Mouse (Mus musculus): ENCODE data around the gene 1810009A15Rik. TPM values are rescaled to one million over a fixed set of nuclear protein-coding genes. Genes with fewer than 3 reads are reported as not detected.
"Not testable (repeated sequence)": the region's sequence is repeated elsewhere in the genome, so short reads cannot be mapped to it uniquely, and the experiment has no call there.

1810009A15Rik gene
- polyA plus RNA-seq, 1 experiment from 2014 or later: 76.7 TPM

DNA sequence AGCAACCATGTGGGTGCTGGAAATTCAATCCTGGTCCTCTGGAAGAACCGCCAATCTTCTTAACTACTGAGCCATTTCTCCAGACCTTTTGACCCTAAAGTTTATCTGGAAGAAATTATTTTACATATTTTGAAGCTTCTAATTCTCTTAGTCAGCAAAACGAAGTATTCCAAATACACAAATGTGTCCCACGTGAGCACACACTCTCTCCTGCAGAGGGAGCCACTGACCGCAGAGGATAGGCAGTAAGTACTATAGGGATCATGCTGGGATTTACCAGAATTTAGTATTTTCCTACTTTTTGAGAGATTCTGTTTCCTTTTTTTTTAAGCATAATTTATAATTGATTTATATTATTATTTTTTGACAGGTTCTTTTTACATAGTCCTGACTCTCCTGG, 31.0 kb upstream of the 1810009A15Rik start:
- H3K4me2 ChIP-seq (ENCODE audit: low read length): no peak overlapping the region
- no peaks in the 10 kb centered on the region for H3K9me3 ChIP-seq (replicated peaks; ENCODE audit: low read length)
- no peak overlapping the region for H3K27ac ChIP-seq
- no peak overlapping the region for H3K9ac ChIP-seq (ENCODE audit: low read depth, low read length)
- peak; percentile 78 for TF ChIP-seq CTCF (IDR thresholded peaks at IDR 0.05; ENCODE audit: low read depth)
- H3K36me3 ChIP-seq (ENCODE audit: insufficient read depth, low read length): no peaks in the 10 kb centered on the region
- no peaks in the 10 kb centered on the region for H3K27me3 ChIP-seq (ENCODE audit: insufficient read depth, low read length)
- H3K4me1 ChIP-seq (replicated peaks; ENCODE audit: insufficient read depth, low read length): no peaks in the 10 kb centered on the region
- DNase-seq (ENCODE audit: low spot score) (peak; percentile 75), ATAC-seq (replicated peaks; ENCODE audit: low FRiP score, low read depth) (no peak; the same call in 1 of the 2 replicates)
- H3K4me3 ChIP-seq (replicated peaks; ENCODE audit: low read depth, low read length): no peak overlapping the region
- WGBS: 40% methylated on average over 4 of the region's 4 CpGs

DNA sequence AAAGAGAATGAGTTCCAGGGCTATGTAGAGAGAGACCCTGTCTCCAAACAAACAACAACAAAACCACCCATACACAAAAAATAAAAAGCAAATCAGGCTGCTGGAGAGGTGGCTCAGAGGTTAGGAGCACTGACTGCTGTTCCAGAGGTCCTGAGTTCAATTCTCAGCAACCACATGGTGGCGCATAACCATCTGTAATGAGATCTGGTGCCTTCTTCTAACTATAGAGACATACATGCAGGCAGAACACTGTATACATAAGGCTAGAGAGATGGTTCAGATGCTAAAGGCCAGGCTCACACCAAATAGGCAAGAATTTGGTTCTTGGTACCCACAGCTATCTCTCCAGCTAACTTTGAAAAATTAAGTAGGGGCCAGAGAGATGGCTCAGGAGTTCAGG, 29.6 kb upstream of the 1810009A15Rik start:
- Histone ChIP-seq H3K4me1 (replicated peaks; ENCODE audit: insufficient read depth, low read length) (no peaks in the 10 kb centered on the region), H3K36me3 (ENCODE audit: insufficient read depth, low read length) (no peaks in the 10 kb centered on the region), H3K9me3 (replicated peaks; ENCODE audit: low read length) (no peaks in the 10 kb centered on the region), H3K4me3 (replicated peaks; ENCODE audit: low read depth, low read length) (no peak overlapping the region), H3K27ac (no peak overlapping the region), H3K27me3 (ENCODE audit: insufficient read depth, low read length) (no peaks in the 10 kb centered on the region), H3K9ac (ENCODE audit: low read depth, low read length) (no peak overlapping the region), H3K4me2 (ENCODE audit: low read length) (no peak overlapping the region)
- peak; percentile 60 for TF ChIP-seq CTCF (IDR thresholded peaks at IDR 0.05; ENCODE audit: low read depth)
- 22% methylated on average over 1 of the region's 1 CpGs for WGBS
- ATAC-seq (replicated peaks; ENCODE audit: low FRiP score, low read depth) (no peak), DNase-seq (ENCODE audit: low spot score) (no peak)

DNA sequence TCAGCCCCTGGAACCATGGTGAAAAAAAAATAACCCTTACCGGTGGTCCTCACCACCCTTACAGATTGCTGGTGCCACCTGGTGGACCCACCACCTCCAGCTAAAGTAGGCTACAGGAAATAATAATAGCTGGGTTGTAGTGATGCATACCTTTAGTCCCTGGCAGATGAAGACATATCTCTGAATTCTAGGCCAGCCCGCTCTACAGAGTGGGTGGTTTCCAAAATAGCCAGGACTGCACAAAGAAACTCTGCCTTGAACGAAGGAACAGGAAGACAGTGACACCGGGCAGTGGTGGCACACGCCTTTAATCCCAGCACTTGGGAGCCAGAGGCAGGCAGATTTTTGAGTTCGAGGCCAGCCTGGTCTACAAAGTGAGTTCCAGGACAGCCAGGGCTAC, 24.4 kb upstream of the 1810009A15Rik start:
- no peaks in the 10 kb centered on the region for H3K27me3 ChIP-seq (ENCODE audit: insufficient read depth, low read length)
- TF ChIP-seq CTCF (IDR thresholded peaks at IDR 0.05; ENCODE audit: low read depth): no peak
- DNase-seq (ENCODE audit: low spot score) (no peak), ATAC-seq (replicated peaks; ENCODE audit: low FRiP score, low read depth) (no peak)
- no peak overlapping the region for H3K9ac ChIP-seq (ENCODE audit: low read depth, low read length)
- no peaks in the 10 kb centered on the region for H3K4me1 ChIP-seq (replicated peaks; ENCODE audit: insufficient read depth, low read length)
- H3K9me3 ChIP-seq (replicated peaks; ENCODE audit: low read length): no peaks in the 10 kb centered on the region
- H3K36me3 ChIP-seq (ENCODE audit: insufficient read depth, low read length): no peaks in the 10 kb centered on the region
- H3K27ac ChIP-seq: no peak overlapping the region
- no peak overlapping the region for H3K4me2 ChIP-seq (ENCODE audit: low read length)
- 84% methylated on average over 6 of the region's 6 CpGs for WGBS
- no peak overlapping the region for H3K4me3 ChIP-seq (replicated peaks; ENCODE audit: low read depth, low read length)

DNA sequence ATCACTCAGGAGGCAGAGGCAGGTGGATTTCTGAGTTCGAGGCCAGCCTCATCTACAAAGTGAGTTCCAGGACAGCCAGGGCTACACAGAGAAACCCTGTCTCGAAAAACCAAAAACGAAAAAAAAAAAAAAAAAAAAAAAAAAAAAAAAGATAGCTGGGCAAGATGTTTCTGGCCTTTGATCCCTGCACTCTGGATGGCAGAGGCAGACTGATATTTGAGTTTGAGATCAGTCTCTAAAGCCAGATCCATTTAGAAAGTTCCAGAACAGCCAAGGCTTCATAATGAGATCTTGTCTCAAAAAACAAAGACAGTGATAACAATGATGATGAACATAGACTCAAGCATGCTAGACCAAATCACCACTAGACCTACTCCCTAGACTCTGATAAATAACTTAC, 18.3 kb upstream of the 1810009A15Rik start:
- WGBS: 76% methylated on average over 3 of the region's 3 CpGs
- not testable (repeated sequence) for ATAC-seq (replicated peaks; ENCODE audit: low FRiP score, low read depth); DNase-seq (ENCODE audit: low spot score)

DNA sequence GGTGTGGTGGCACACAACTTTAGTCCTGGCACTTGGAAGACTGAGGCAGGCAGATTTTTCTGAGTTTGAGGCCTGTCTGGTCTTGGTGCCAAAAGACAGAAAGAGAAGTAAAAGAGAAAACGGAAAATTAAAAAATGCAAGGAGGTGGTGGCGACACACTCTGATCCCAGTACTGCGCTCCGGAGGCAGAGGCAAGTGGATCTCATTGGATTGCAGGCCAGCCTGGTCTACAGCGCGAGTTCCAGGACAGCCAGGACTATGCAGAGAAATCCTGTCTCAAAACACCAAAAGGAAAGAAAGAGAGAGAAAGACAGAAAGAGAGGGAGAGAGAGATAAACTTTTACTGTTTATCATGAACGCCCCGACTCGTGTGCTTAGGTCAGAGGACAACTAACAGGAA, 17.8 kb upstream of the 1810009A15Rik start:
- Histone ChIP-seq H3K9ac (ENCODE audit: low read depth, low read length) (peak overlapping the region; percentile 96; the same call in 1 of the 2 replicates), H3K4me1 (replicated peaks; ENCODE audit: insufficient read depth, low read length) (0 out of 2 replicates have a peak, but pooled peaks cover 5% of the 10 kb centered on the region), H3K4me2 (ENCODE audit: low read length) (peak overlapping the region; percentile 51), H3K27ac (peak overlapping the region; percentile 60), H3K36me3 (ENCODE audit: insufficient read depth, low read length) (peaks cover 20% of the 10 kb centered on the region), H3K4me3 (replicated peaks; ENCODE audit: low read depth, low read length) (peak overlapping the region; percentile 96), H3K9me3 (replicated peaks; ENCODE audit: low read length) (no peaks in the 10 kb centered on the region), H3K27me3 (ENCODE audit: insufficient read depth, low read length) (no peaks in the 10 kb centered on the region)
- no peak for ATAC-seq (replicated peaks; ENCODE audit: low FRiP score, low read depth)
- 47% methylated on average over 9 of the region's 9 CpGs for WGBS
- DNase-seq (ENCODE audit: low spot score): no peak
- no peak for TF ChIP-seq CTCF (IDR thresholded peaks at IDR 0.05; ENCODE audit: low read depth)

More for the DNA sequence above, 18.3 kb upstream of the 1810009A15Rik start:
- not testable (repeated sequence) for H3K27me3 ChIP-seq (ENCODE audit: insufficient read depth, low read length); H3K4me1 ChIP-seq (replicated peaks; ENCODE audit: insufficient read depth, low read length); H3K9me3 ChIP-seq (replicated peaks; ENCODE audit: low read length); H3K27ac ChIP-seq; H3K4me3 ChIP-seq (replicated peaks; ENCODE audit: low read depth, low read length)
- H3K4me2 ChIP-seq (ENCODE audit: low read length): peak overlapping the region; percentile 51; the same call in 1 of the 2 replicates
- H3K9ac ChIP-seq (ENCODE audit: low read depth, low read length): 0 out of 2 replicates have a peak overlapping the region, but pooled peaks have one; percentile 96
- H3K36me3 ChIP-seq (ENCODE audit: insufficient read depth, low read length): peaks cover 20% of the 10 kb centered on the region

DNA sequence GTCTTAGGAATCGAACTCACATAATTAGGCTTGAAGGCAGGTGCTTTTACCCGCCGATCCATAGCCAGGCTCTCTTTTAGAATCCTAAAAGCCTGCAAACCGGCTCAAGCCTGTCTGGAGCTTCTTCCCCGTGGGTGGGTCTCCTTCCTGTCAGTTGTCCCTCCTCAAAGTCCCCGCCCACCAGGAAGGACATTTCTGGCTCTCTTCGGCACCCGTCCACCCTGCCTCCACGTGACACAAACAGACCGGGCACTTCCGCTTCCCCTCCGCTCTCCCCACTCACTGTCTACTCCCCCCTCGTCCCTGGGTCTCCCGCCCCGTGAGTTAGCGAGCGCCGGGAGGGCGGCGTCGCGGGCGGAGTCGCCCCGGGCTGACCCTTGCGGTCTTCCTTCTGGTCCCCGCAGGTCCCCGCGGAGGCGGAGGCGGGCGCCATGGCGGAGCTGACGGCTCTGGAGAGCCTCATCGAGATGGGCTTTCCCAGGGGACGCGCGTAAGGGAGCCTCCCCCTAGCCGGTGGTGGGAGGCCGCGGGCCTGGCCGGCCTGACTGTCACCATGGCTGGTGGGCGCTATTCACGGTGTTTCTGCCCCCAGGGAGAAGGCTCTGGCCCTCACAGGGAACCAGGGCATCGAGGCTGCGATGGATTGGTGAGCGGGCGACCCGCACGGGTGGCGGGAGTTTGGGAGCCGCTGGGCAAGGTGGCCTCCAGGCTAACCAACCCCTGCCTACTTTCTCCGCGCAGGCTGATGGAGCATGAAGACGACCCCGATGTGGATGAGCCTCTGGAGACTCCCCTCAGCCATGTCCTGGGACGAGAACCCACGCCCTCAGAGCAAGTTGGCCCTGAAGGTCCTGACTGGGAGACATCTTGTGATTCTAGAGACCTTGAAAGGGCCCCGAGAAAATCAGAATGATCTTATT, 17.1 kb upstream of the 1810009A15Rik start, which contains the start of gene Ubxn1:
Ubxn1 (plus strand) TSS at position 230 of the 920 bp plus-strand sequence.
- H3K36me3 ChIP-seq (ENCODE audit: insufficient read depth, low read length): peaks cover 24% of the 10 kb centered on the region
- no peaks in the 10 kb centered on the region for H3K9me3 ChIP-seq (replicated peaks; ENCODE audit: low read length)
- peak within 1 kb of the TSS; percentile 96 for H3K9ac ChIP-seq (ENCODE audit: low read depth, low read length)
- H3K4me1 ChIP-seq (replicated peaks; ENCODE audit: insufficient read depth, low read length): 0 out of 2 replicates have a peak, but pooled peaks cover 5% of the 10 kb centered on the region
- WGBS: 1% methylated on average over 51 of the region's 59 CpGs
- TF ChIP-seq CTCF (IDR thresholded peaks at IDR 0.05; ENCODE audit: low read depth): no peak
- peak; percentile 99 for DNase-seq (ENCODE audit: low spot score)
- ATAC-seq (replicated peaks; ENCODE audit: low FRiP score, low read depth): peak; percentile 96
- H3K4me2 ChIP-seq (ENCODE audit: low read length): peak within 1 kb of the TSS; percentile 80
- no peaks in the 10 kb centered on the region for H3K27me3 ChIP-seq (ENCODE audit: insufficient read depth, low read length)
- peak within 1 kb of the TSS; percentile 96 for H3K4me3 ChIP-seq (replicated peaks; ENCODE audit: low read depth, low read length)
- H3K27ac ChIP-seq: peak within 1 kb of the TSS; percentile 90

All from kidney, postnatal 0 days (tissue).